Mouse (Mus musculus) liver, embryonic 14.5 days (tissue): ENCODE measurements at regions not wholly inside any gene's neighbourhood (a gene's known extent, or its start where the extent isn't known, plus 50 kb on each side); places are given as distances from the start of the nearest gene placed in this dataset.

Source experiments
- CTCF ChIP-seq: IDR thresholded peaks from 2 replicates; pipeline ENCODE4 v1.5.1; 2016; ENCODE audit warnings: antibody characterized with exemption, low read depth, control low read depth
- EP300 ChIP-seq: IDR thresholded peaks from 2 replicates; pipeline ENCODE4 v1.6.1; 2016; ENCODE audit warnings: antibody characterized with exemption, low read depth

DNA sequence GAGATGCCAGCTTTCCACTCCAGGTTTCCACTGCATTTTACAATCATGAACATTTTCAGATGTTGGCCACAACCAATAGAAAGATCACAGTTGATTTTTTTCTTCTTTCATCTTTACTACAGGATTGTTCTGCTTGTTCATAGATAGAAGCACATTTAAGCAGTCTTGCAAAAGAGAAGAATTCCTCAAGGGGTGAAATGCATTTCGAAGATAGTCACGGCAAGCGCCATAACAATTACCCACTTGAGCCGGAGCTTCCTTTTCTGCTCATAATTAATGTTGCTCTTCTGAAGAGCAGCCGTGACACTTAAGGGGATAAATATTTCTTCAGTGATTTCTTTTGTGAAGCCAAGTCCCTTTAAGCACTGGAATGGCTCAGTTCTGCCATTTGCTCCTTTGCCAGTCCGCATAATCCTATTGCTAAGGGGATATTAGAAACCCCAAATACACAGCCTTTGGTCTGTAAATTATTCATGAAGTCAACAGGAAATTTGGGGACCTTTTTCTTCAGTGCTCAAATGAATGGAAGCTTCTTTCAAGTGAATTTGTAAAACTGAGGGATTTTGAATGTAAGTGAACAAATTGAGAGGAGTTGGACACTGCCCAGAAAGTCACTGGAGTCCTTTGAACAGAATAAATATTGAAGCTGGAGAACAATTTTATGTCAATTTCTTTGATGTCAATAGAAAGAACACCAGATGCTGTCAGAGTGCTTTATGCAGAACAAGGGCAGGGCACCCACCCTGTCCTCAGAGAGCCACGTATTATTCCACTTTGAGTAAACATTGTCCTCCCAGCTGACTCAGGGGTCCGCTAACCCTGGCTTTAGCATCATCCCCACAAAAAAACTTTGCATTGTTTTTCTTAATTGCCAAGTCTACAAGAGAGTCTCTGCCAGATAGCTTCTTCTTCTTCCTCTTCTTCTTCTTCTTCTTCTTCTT, 74.1 kb upstream of the Adcy1 start:
- TF ChIP-seq EP300 (no peak), CTCF (no peak)
